24 mouse cellular contexts compared by ENCODE assay signal in genomic region chr6:145802881-145803280, GRCm38 (mm10). TPM values are rescaled to one million over a fixed set of nuclear protein-coding genes. Genes with fewer than 3 reads are reported as not detected.
DNase-seq lines count a peak whose midpoint lies in the region; ATAC-seq and TF ChIP-seq lines count a peak whose summit lies in the region.
"Had no signal": no experiment of that assay in that cellular context is flagged by ENCODE, and none has a peak within 500 bp of the region (broad histone marks: within the 10 kb centered on the region; RNA-seq: fewer than 3 reads in every experiment).

No protein-coding gene starts in this region.

- ATAC-seq in heart, embryonic 12.5 days (ENCODE audit: insufficient number of reproducible peaks, low FRiP score): no peak
- ATAC-seq: CD4-positive, CD25-positive, alpha-beta regulatory T cell, adult 4 months; forebrain, embryonic 16.5 days had no signal

- 0 out of 2 replicates have a peak, but pooled peaks cover 4% of the 10 kb centered on the region for H3K36me3 ChIP-seq in heart, embryonic 12.5 days
- no peaks in the 10 kb centered on the region for H3K36me3 ChIP-seq in spleen, adult 2 months (ENCODE audit: control insufficient read depth, insufficient read depth, low read length)
- H3K36me3 ChIP-seq in megakaryocyte, embryonic 14.5 days (replicated peaks; ENCODE audit: low read length): no peaks in the 10 kb centered on the region
- H3K36me3 ChIP-seq: embryonic facial prominence, embryonic 10.5 days; hindbrain, embryonic 13.5 days; neural tube, embryonic 13.5 days had no signal

- no peak overlapping the region for H3K4me2 ChIP-seq in heart, embryonic 12.5 days
- H3K4me2 ChIP-seq: hindbrain, embryonic 13.5 days; limb, embryonic 15.5 days; neural tube, embryonic 13.5 days had no signal

- H3K4me3 ChIP-seq in heart, embryonic 12.5 days: no peak overlapping the region
- H3K4me3 ChIP-seq in spleen, adult 2 months (ENCODE audit: extremely low read depth, insufficient read depth, insufficient read length): no peak overlapping the region
- peak overlapping the region; percentile 2 for H3K4me3 ChIP-seq in megakaryocyte, embryonic 14.5 days (replicated peaks)
- H3K4me3 ChIP-seq: embryonic facial prominence, embryonic 10.5 days; hindbrain, embryonic 13.5 days; left cerebral cortex, adult 2 months; limb, embryonic 15.5 days; neural tube, embryonic 13.5 days had no signal

- 81% methylated on average over 8 of the region's 8 CpGs for WGBS in heart, embryonic 12.5 days
- 52% methylated on average over 8 of the region's 8 CpGs for WGBS in spleen, adult 2 months

- no peaks in the 10 kb centered on the region for H3K9me3 ChIP-seq in heart, embryonic 12.5 days (replicated peaks)
- H3K9me3 ChIP-seq in megakaryocyte, embryonic 14.5 days: no peaks in the 10 kb centered on the region
- H3K9me3 ChIP-seq: embryonic facial prominence, embryonic 10.5 days; hindbrain, embryonic 13.5 days; limb, embryonic 15.5 days; neural tube, embryonic 13.5 days had no signal

- H3K27me3 ChIP-seq in heart, embryonic 12.5 days (replicated peaks): no peaks in the 10 kb centered on the region
- no peaks in the 10 kb centered on the region for H3K27me3 ChIP-seq in spleen, adult 2 months (ENCODE audit: control insufficient read depth, insufficient read depth, low read length)
- H3K27me3 ChIP-seq in megakaryocyte, embryonic 14.5 days (replicated peaks): peaks cover 29% of the 10 kb centered on the region
- H3K27me3 ChIP-seq: hindbrain, embryonic 13.5 days; limb, embryonic 15.5 days; neural tube, embryonic 13.5 days had no signal

- no peak overlapping the region for H3K27ac ChIP-seq in heart, embryonic 12.5 days (ENCODE audit: poor library complexity, severe bottlenecking)
- peak overlapping the region; percentile 24; the same call in 1 of the 2 replicates for H3K27ac ChIP-seq in spleen, adult 2 months (ENCODE audit: insufficient read depth, low read length)
- H3K27ac ChIP-seq: embryonic facial prominence, embryonic 10.5 days; hindbrain, embryonic 13.5 days; left cerebral cortex, adult 2 months; limb, embryonic 15.5 days; neural tube, embryonic 13.5 days had no signal

- H3K9ac ChIP-seq in heart, embryonic 12.5 days: peak overlapping the region; percentile 43; the same call in 1 of the 2 replicates
- H3K9ac ChIP-seq: hindbrain, embryonic 13.5 days; limb, embryonic 15.5 days; neural tube, embryonic 13.5 days had no signal

- intact Hi-C loops in heart, postnatal 10 days (cut with DNase I): no loop called here

- DNase-seq in heart, postnatal 10 days: no peak
- DNase-seq in spleen, adult 2 months (ENCODE audit: low read depth in 1 of 2, low spot score in 2 of 2): no peak
- DNase-seq in spleen, postnatal 10 days (ENCODE audit: low spot score in 2 of 2): no peak
- DNase-seq in layer of hippocampus, postnatal 14 days (ENCODE audit: low spot score in 2 of 2): no peak
- no peak for DNase-seq in right cerebral cortex, postnatal 25 days
- DNase-seq: adrenal gland, postnatal 14 days; cerebellum, adult 9-10 months; gastrocnemius, postnatal 25 days; heart, postnatal 14 days; kidney, adult 11 months; kidney, postnatal 4 days; left cerebral cortex, postnatal 4 days; lung, postnatal 4 days; midbrain, embryonic 14.5 days; retina, postnatal 1 day had no signal

- TF ChIP-seq CTCF in spleen, adult 2 months (IDR thresholded peaks at IDR 0.05; ENCODE audit: extremely low read depth, insufficient read depth, insufficient read length, insufficient replicate concordance): no peak

- no peak for TF ChIP-seq POLR2A in spleen, adult 2 months (IDR thresholded peaks at IDR 0.05; ENCODE audit: low read depth, low read length)

- H3K4me1 ChIP-seq in heart, embryonic 12.5 days (replicated peaks): peaks cover 62% of the 10 kb centered on the region
- peaks cover 5% of the 10 kb centered on the region for H3K4me1 ChIP-seq in spleen, adult 2 months (ENCODE audit: control insufficient read depth, insufficient read depth, insufficient read length)
- H3K4me1 ChIP-seq in megakaryocyte, embryonic 14.5 days: peaks cover 9% of the 10 kb centered on the region; the same call in 1 of the 2 replicates

RNA-seq across cellular contexts. Expression of gene Rassf8, which starts 56.3 kb away (rescaled TPM):
- 8.8 and 10.6 TPM in 2 replicates for polyA plus RNA-seq in heart, embryonic 12.5 days (2016; fragmentation: Nextera tagmentation; extraction: Ambion mirVana)
- total RNA-seq in heart, postnatal 10 days (2021): 10 to 100 TPM; 75.4 to 82.3 TPM
- 2.8 and 2.9 TPM in 2 replicates for polyA plus RNA-seq in spleen, adult 2 months (2012; rRNA removed)
- 0.77 TPM in 1 of 2 replicates, not detected in the other for polyA plus RNA-seq in megakaryocyte, embryonic 14.5 days (2012; ENCODE audit: insufficient read depth, low replicate concordance)
- total RNA-seq in layer of hippocampus, postnatal 14 days (2021): 10 to 100 TPM; 19.8 to 21.0 TPM
